Mouse (Mus musculus) layer of hippocampus, postnatal 36 days (tissue): ENCODE measurements at regions not wholly inside any gene's neighbourhood (a gene's known extent, or its start where the extent isn't known, plus 50 kb on each side); places are given as distances from the start of the nearest gene placed in this dataset.
A peak's percentile ranks its signal among the peaks of the same experiment; 100 is the strongest.
"Not testable (repeated sequence)": the region's sequence is repeated elsewhere in the genome, so short reads cannot be mapped to it uniquely, and the experiment has no call there.

Source experiments
- DNase-seq, 2 experiments: peaks; one replicate each; pipeline ENCODE4 v3.0.0; 2022

- DNase-seq: peak in 1 of 2 experiments; percentile 1
Observed at GRCm38 (mm10) chr13:75295818-75296217, 206.2 kb downstream of the Pcsk1 start.

- DNase-seq: no peak
Observed at GRCm38 (mm10) chr13:75319780-75320179, 230.2 kb downstream of the Pcsk1 start.

GRCm38 (mm10) chr13:75320239-75320638 lies 230.6 kb downstream of the Pcsk1 start:
- DNase-seq: no peak

GRCm38 (mm10) chr13:75337054-75337453 lies 247.4 kb downstream of the Pcsk1 start:
- no peak for DNase-seq

GRCm38 (mm10) chr13:75343422-75343821 lies 253.8 kb downstream of the Pcsk1 start:
- DNase-seq: no peak

GRCm38 (mm10) chr13:75366723-75367426 lies 277.2 kb downstream of the Pcsk1 start:
- DNase-seq: no peak

GRCm38 (mm10) chr13:75368249-75368800 lies 278.7 kb downstream of the Pcsk1 start:
- DNase-seq: no peak

- not testable (repeated sequence) for DNase-seq
Observed at GRCm38 (mm10) chr13:75377100-75377499, 287.5 kb downstream of the Pcsk1 start.

GRCm38 (mm10) chr13:75377717-75378116 lies 288.1 kb downstream of the Pcsk1 start:
- DNase-seq: no peak

GRCm38 (mm10) chr13:75384631-75385340 lies 295.2 kb downstream of the Pcsk1 start:
- DNase-seq: no peak

GRCm38 (mm10) chr13:75389211-75389610 lies 299.6 kb downstream of the Pcsk1 start:
- no peak for DNase-seq

GRCm38 (mm10) chr13:75390177-75390576 lies 300.6 kb downstream of the Pcsk1 start:
- DNase-seq: no peak

GRCm38 (mm10) chr13:75399846-75400245 lies 306.7 kb upstream of the Ell2 start:
- not testable (repeated sequence) for DNase-seq

- no peak for DNase-seq
Observed at GRCm38 (mm10) chr13:75420726-75421125, 285.8 kb upstream of the Ell2 start.

GRCm38 (mm10) chr13:75426971-75427370 lies 279.6 kb upstream of the Ell2 start:
- DNase-seq: no peak

GRCm38 (mm10) chr13:75439170-75439569 lies 267.4 kb upstream of the Ell2 start:
- no peak for DNase-seq

GRCm38 (mm10) chr13:75440051-75440450 lies 266.5 kb upstream of the Ell2 start:
- DNase-seq: no peak

GRCm38 (mm10) chr13:75460335-75460878 lies 246.2 kb upstream of the Ell2 start:
- no peak for DNase-seq

- DNase-seq: no peak
Observed at GRCm38 (mm10) chr13:75461273-75461672, 245.3 kb upstream of the Ell2 start.

- no peak for DNase-seq
Observed at GRCm38 (mm10) chr13:75467225-75467624, 239.3 kb upstream of the Ell2 start.

- no peak for DNase-seq
Observed at GRCm38 (mm10) chr13:75475828-75476597, 230.5 kb upstream of the Ell2 start.

GRCm38 (mm10) chr13:75483157-75483915 lies 223.2 kb upstream of the Ell2 start:
- DNase-seq: not testable (repeated sequence)
